Mouse (Mus musculus) midbrain, embryonic 12.5 days (tissue): ENCODE data around the gene Ears2. TPM values are rescaled to one million over a fixed set of nuclear protein-coding genes. Genes with fewer than 3 reads are reported as not detected.

Experiments
- polyA plus RNA-seq: library from polyadenylated mRNA; unstranded; fragments of >200 nt; fragmentation: Nextera tagmentation; extraction: Ambion mirVana; gene quantifications from 2 replicates; pipeline ENCODE4 v1.2.1, GENCODE M21; 2016

Gene Ears2
- polyA plus RNA-seq, 1 experiment from 2014 or later, result 15.2 TPM

Other genes starting within 250 kb of the Ears2 start
- gene Scnn1b, start 202.2 kb downstream of the Ears2 start, polyA plus RNA-seq, result not detected in 2 replicates
- 20.7 and 21.9 TPM in 2 replicates for gene Cog7, start 85.6 kb downstream of the Ears2 start, polyA plus RNA-seq
- 74.8 and 76.5 TPM in 2 replicates for gene Gga2, start 46.0 kb downstream of the Ears2 start, polyA plus RNA-seq
- 88.6 and 95.0 TPM in 2 replicates for gene Ubfd1, start 88 bp downstream of the Ears2 start, polyA plus RNA-seq
- 567 and 632 TPM in 2 replicates for gene Ndufab1, start 34.6 kb upstream of the Ears2 start, polyA plus RNA-seq
- 19.1 and 20.5 TPM in 2 replicates for gene Palb2, start 65.7 kb upstream of the Ears2 start, polyA plus RNA-seq
- 129 and 133 TPM in 2 replicates for gene Dctn5, start 65.8 kb upstream of the Ears2 start, polyA plus RNA-seq
- 124 and 133 TPM in 2 replicates for gene Plk1, start 92.2 kb upstream of the Ears2 start, polyA plus RNA-seq
- gene Ern2, start 118.9 kb upstream of the Ears2 start, polyA plus RNA-seq, result 0.29 and 0.32 TPM in 2 replicates
- 0.22 and 0.51 TPM in 2 replicates for gene Chp2, start 152.2 kb upstream of the Ears2 start, polyA plus RNA-seq
- 24.2 and 25.3 TPM in 2 replicates for gene Prkcb, start 221.5 kb upstream of the Ears2 start, polyA plus RNA-seq